Comparison of ENCODE assay signal across 20 mouse cellular contexts in genomic region chr2:178751247-178751646, GRCm38 (mm10).
DNase-seq lines count a peak whose midpoint lies in the region; ATAC-seq and TF ChIP-seq lines count a peak whose summit lies in the region.
"Had no signal": no experiment of that assay in that cellular context is flagged by ENCODE, and none has a peak within 500 bp of the region (broad histone marks: within the 10 kb centered on the region; RNA-seq: fewer than 3 reads in every experiment).

No protein-coding gene starts in this region.

- H3K27me3 ChIP-seq in forebrain, postnatal 0 days (ENCODE audit: insufficient read depth, low read length), result no peaks in the 10 kb centered on the region
- no peaks in the 10 kb centered on the region for H3K27me3 ChIP-seq in forebrain, embryonic 16.5 days (replicated peaks; ENCODE audit: control insufficient read depth, insufficient read depth, low read length)
- no peaks in the 10 kb centered on the region for H3K27me3 ChIP-seq in kidney, postnatal 0 days (ENCODE audit: insufficient read depth, low read length)
- H3K27me3 ChIP-seq in lung, embryonic 14.5 days (ENCODE audit: insufficient read depth, low read length), result no peaks in the 10 kb centered on the region
- H3K27me3 ChIP-seq in embryonic facial prominence, embryonic 10.5 days (replicated peaks; ENCODE audit: low read depth, poor library complexity, severe bottlenecking), result no peaks in the 10 kb centered on the region
- H3K27me3 ChIP-seq: neural tube, embryonic 15.5 days had no signal

- no peak overlapping the region for H3K9ac ChIP-seq in forebrain, postnatal 0 days
- no peak overlapping the region for H3K9ac ChIP-seq in forebrain, embryonic 16.5 days (replicated peaks; ENCODE audit: low read depth, low read length)
- no peak overlapping the region for H3K9ac ChIP-seq in kidney, postnatal 0 days (ENCODE audit: low read depth, low read length)
- H3K9ac ChIP-seq in lung, embryonic 14.5 days, result no peak overlapping the region
- H3K9ac ChIP-seq: neural tube, embryonic 15.5 days had no signal

- no peaks in the 10 kb centered on the region for H3K36me3 ChIP-seq in forebrain, postnatal 0 days (ENCODE audit: insufficient read depth)
- no peaks in the 10 kb centered on the region for H3K36me3 ChIP-seq in forebrain, embryonic 16.5 days (ENCODE audit: control insufficient read depth, insufficient read depth)
- H3K36me3 ChIP-seq in kidney, postnatal 0 days (ENCODE audit: insufficient read depth, low read length), result no peaks in the 10 kb centered on the region
- H3K36me3 ChIP-seq in lung, embryonic 14.5 days (ENCODE audit: insufficient read depth), result no peaks in the 10 kb centered on the region
- no peaks in the 10 kb centered on the region for H3K36me3 ChIP-seq in embryonic facial prominence, embryonic 10.5 days (replicated peaks)
- H3K36me3 ChIP-seq: heart, embryonic 10.5 days; hindbrain, embryonic 10.5 days; midbrain, embryonic 10.5 days; neural tube, embryonic 15.5 days had no signal

- no peaks in the 10 kb centered on the region for H3K9me3 ChIP-seq in forebrain, postnatal 0 days (ENCODE audit: low read length)
- H3K9me3 ChIP-seq in forebrain, embryonic 16.5 days (ENCODE audit: control insufficient read depth, low read length), result no peaks in the 10 kb centered on the region
- H3K9me3 ChIP-seq in kidney, postnatal 0 days (replicated peaks; ENCODE audit: low read length), result no peaks in the 10 kb centered on the region
- no peaks in the 10 kb centered on the region for H3K9me3 ChIP-seq in lung, embryonic 14.5 days (ENCODE audit: low read depth, low read length)
- no peaks in the 10 kb centered on the region for H3K9me3 ChIP-seq in embryonic facial prominence, embryonic 10.5 days
- H3K9me3 ChIP-seq: heart, embryonic 10.5 days; hindbrain, embryonic 10.5 days; midbrain, embryonic 10.5 days; neural tube, embryonic 15.5 days had no signal

- no peak for TF ChIP-seq POLR2A in embryonic fibroblast, embryonic 13.5 days (IDR thresholded peaks at IDR 0.05; ENCODE audit: low read depth, low read length)

- H3K4me3 ChIP-seq in forebrain, postnatal 0 days (ENCODE audit: low read depth, low read length), result no peak overlapping the region
- no peak overlapping the region for H3K4me3 ChIP-seq in forebrain, embryonic 16.5 days (replicated peaks; ENCODE audit: low read length)
- H3K4me3 ChIP-seq in kidney, postnatal 0 days (replicated peaks; ENCODE audit: low read depth, low read length), result no peak overlapping the region
- no peak overlapping the region for H3K4me3 ChIP-seq in lung, embryonic 14.5 days (ENCODE audit: low read depth, low read length)
- no peak overlapping the region for H3K4me3 ChIP-seq in embryonic fibroblast, embryonic 13.5 days (ENCODE audit: insufficient read depth, low read length)
- H3K4me3 ChIP-seq in embryonic facial prominence, embryonic 10.5 days, result no peak overlapping the region
- H3K4me3 ChIP-seq: heart, embryonic 10.5 days; hindbrain, embryonic 10.5 days; midbrain, embryonic 10.5 days; neural tube, embryonic 15.5 days had no signal

- H3K27ac ChIP-seq in forebrain, postnatal 0 days (ENCODE audit: low read depth, low read length), result no peak overlapping the region
- H3K27ac ChIP-seq in forebrain, embryonic 16.5 days (ENCODE audit: low read length), result no peak overlapping the region
- no peak overlapping the region for H3K27ac ChIP-seq in kidney, postnatal 0 days
- no peak overlapping the region for H3K27ac ChIP-seq in lung, embryonic 14.5 days (ENCODE audit: low read depth)
- no peak overlapping the region for H3K27ac ChIP-seq in embryonic fibroblast, embryonic 13.5 days (ENCODE audit: insufficient read depth, low read length)
- no peak overlapping the region for H3K27ac ChIP-seq in embryonic facial prominence, embryonic 10.5 days (replicated peaks)
- H3K27ac ChIP-seq: heart, embryonic 10.5 days; hindbrain, embryonic 10.5 days; macrophage; midbrain, embryonic 10.5 days; neural tube, embryonic 15.5 days had no signal

- H3K4me2 ChIP-seq in forebrain, postnatal 0 days (ENCODE audit: low read depth), result no peak overlapping the region
- no peak overlapping the region for H3K4me2 ChIP-seq in forebrain, embryonic 16.5 days (ENCODE audit: low read length)
- no peak overlapping the region for H3K4me2 ChIP-seq in kidney, postnatal 0 days (ENCODE audit: low read length)
- H3K4me2 ChIP-seq in lung, embryonic 14.5 days, result no peak overlapping the region
- H3K4me2 ChIP-seq: neural tube, embryonic 15.5 days had no signal

- WGBS in forebrain, postnatal 0 days, result 80% methylated on average over 1 of the region's 1 CpGs
- WGBS in forebrain, embryonic 16.5 days, result 81% methylated on average over 1 of the region's 1 CpGs
- 84% methylated on average over 1 of the region's 1 CpGs for WGBS in kidney, postnatal 0 days
- WGBS in lung, embryonic 14.5 days, result 68% methylated on average over 1 of the region's 1 CpGs
- 78% methylated on average over 1 of the region's 1 CpGs for WGBS in embryonic facial prominence, embryonic 10.5 days

- TF ChIP-seq CTCF in forebrain, postnatal 0 days (IDR thresholded peaks at IDR 0.05; ENCODE audit: low read depth), result peak; percentile 20
- TF ChIP-seq CTCF in kidney, postnatal 0 days (IDR thresholded peaks at IDR 0.05; ENCODE audit: low read depth), result peak; percentile 39; the same call in 1 of the 2 replicates
- TF ChIP-seq CTCF in lung, embryonic 14.5 days (IDR thresholded peaks at IDR 0.05; ENCODE audit: low read depth), result peak; percentile 4; the same call in 1 of the 2 replicates
- TF ChIP-seq CTCF in embryonic fibroblast, embryonic 13.5 days (IDR thresholded peaks at IDR 0.05; ENCODE audit: borderline replicate concordance, insufficient read depth, low read length), result peak; percentile 11; the same call in 1 of the 2 replicates

- ATAC-seq in forebrain, postnatal 0 days, result no peak
- ATAC-seq in forebrain, embryonic 16.5 days, result no peak
- no peak for ATAC-seq in kidney, postnatal 0 days (replicated peaks; ENCODE audit: low FRiP score, low read depth)
- no peak for ATAC-seq in lung, embryonic 14.5 days (ENCODE audit: insufficient read depth)
- ATAC-seq: activated CD4-positive, CD25-positive, alpha-beta regulatory T cell, adult 4 months had no signal

- no peaks in the 10 kb centered on the region for H3K4me1 ChIP-seq in forebrain, postnatal 0 days (ENCODE audit: insufficient read depth)
- H3K4me1 ChIP-seq in forebrain, embryonic 16.5 days (replicated peaks; ENCODE audit: control insufficient read depth, insufficient read depth, low read length), result no peaks in the 10 kb centered on the region
- H3K4me1 ChIP-seq in kidney, postnatal 0 days (replicated peaks; ENCODE audit: insufficient read depth, low read length), result no peaks in the 10 kb centered on the region
- no peaks in the 10 kb centered on the region for H3K4me1 ChIP-seq in lung, embryonic 14.5 days (ENCODE audit: insufficient read depth)
- H3K4me1 ChIP-seq in embryonic fibroblast, embryonic 13.5 days (ENCODE audit: control insufficient read depth, insufficient read depth, low read length), result no peaks in the 10 kb centered on the region
- peaks cover 12% of the 10 kb centered on the region for H3K4me1 ChIP-seq in embryonic facial prominence, embryonic 10.5 days
- H3K4me1 ChIP-seq: heart, embryonic 10.5 days; hindbrain, embryonic 10.5 days; midbrain, embryonic 10.5 days; neural tube, embryonic 15.5 days had no signal

- DNase-seq in forebrain, postnatal 0 days, result no peak
- no peak for DNase-seq in kidney, postnatal 0 days (ENCODE audit: low spot score)
- no peak for DNase-seq in kidney, postnatal 25 days
- no peak for DNase-seq in lung, embryonic 14.5 days
- no peak for DNase-seq in lung, postnatal 4 days
- no peak for DNase-seq in embryonic facial prominence, embryonic 10.5 days (ENCODE audit: low spot score)
- DNase-seq: adrenal gland, adult 8-10 months; cerebellum, adult 8-10 months; heart, postnatal 10 days; kidney, adult 18-20 months; kidney, postnatal 14 days; lung, adult 2 months had no signal
